Mouse (Mus musculus) forebrain, embryonic 12.5 days (tissue): ENCODE measurements around the gene Cachd1. TPM values are rescaled to one million over a fixed set of nuclear protein-coding genes. Genes with fewer than 3 reads are reported as not detected.

Experiments
- ATAC-seq: fragments of 200-750 bp; cut with Nextera tagmentation; 2 replicates; pipeline ENCODE4 v1.8.0; 2017; ENCODE audit warnings: moderate TSS enrichment; ENCODE audit not compliant: low FRiP score
- H3K27ac ChIP-seq: fragments of 300-500 bp; sonication (generic); 2 replicates; pipeline ENCODE4 v1.5.1; 2016; ENCODE audit warnings: mild to moderate bottlenecking
- H3K27me3 ChIP-seq: fragments of 300-500 bp; sonication (generic); 2 replicates; pipeline ENCODE4 v1.6.1; 2016; ENCODE audit warnings: mild to moderate bottlenecking
- H3K36me3 ChIP-seq: fragments of 300-500 bp; sonication (generic); replicated peaks from 2 replicates; pipeline ENCODE4 v1.6.1; 2016; ENCODE audit warnings: mild to moderate bottlenecking
- H3K4me1 ChIP-seq: fragments of 300-500 bp; sonication (generic); 2 replicates; pipeline ENCODE4 v1.6.1; 2016
- H3K4me2 ChIP-seq: fragments of 300-500 bp; sonication (generic); 2 replicates; pipeline ENCODE4 v1.6.1; 2016; ENCODE audit warnings: mild to moderate bottlenecking, moderate library complexity
- H3K4me3 ChIP-seq: fragments of 300-500 bp; sonication (generic); replicated peaks from 2 replicates; pipeline ENCODE4 v1.5.1; 2016; ENCODE audit warnings: mild to moderate bottlenecking
- H3K9ac ChIP-seq: fragments of 300-500 bp; sonication (generic); 2 replicates; pipeline ENCODE4 v1.6.1; 2016; ENCODE audit warnings: mild to moderate bottlenecking
- H3K9me3 ChIP-seq: fragments of 300-500 bp; sonication (generic); 2 replicates; pipeline ENCODE4 v1.6.1; 2016
- WGBS: fragments of 180-500 bp; shearing (Covaris S2); methylation state at CpG from one replicate; pipeline ENCODE4 v1.1.7; 2016; 5-methylcytosine and 5-hydroxymethylcytosine counted together
- polyA plus RNA-seq: library from polyadenylated mRNA; unstranded; fragments of >200 nt; fragmentation: Nextera tagmentation; extraction: Ambion mirVana; gene quantifications from 2 replicates; pipeline ENCODE4 v1.2.1, GENCODE M21; 2016

Gene Cachd1
- polyA plus RNA-seq, 1 experiment from 2014 or later = 39.6 TPM

- peak overlapping the region; percentile 82 for H3K4me2 ChIP-seq
- H3K4me3 ChIP-seq = peak overlapping the region; percentile 90
- H3K9me3 ChIP-seq = no peaks in the 10 kb centered on the region
- peaks cover 3% of the 10 kb centered on the region; the same call in 1 of the 2 replicates for H3K27me3 ChIP-seq
- H3K27ac ChIP-seq = peak overlapping the region; percentile 96
- 0 out of 2 replicates have a peak, but pooled peaks cover 2% of the 10 kb centered on the region for H3K36me3 ChIP-seq
- H3K4me1 ChIP-seq = peaks cover 32% of the 10 kb centered on the region
- peak overlapping the region; percentile 97 for H3K9ac ChIP-seq
- under 1% methylated on average over 52 of the region's 68 CpGs for WGBS
- peak; percentile 52 for ATAC-seq
Measured at GRCm38 (mm10) chr4:100776871-100777375, 448 bp downstream of the Cachd1 start.

GRCm38 (mm10) chr4:100777376-100778041 lies 1.0 kb downstream of the Cachd1 start:
- peak; percentile 55 for ATAC-seq

GRCm38 (mm10) chr4:100778082-100778481 lies 1.6 kb downstream of the Cachd1 start:
- H3K9ac ChIP-seq = peak overlapping the region; percentile 97
- 0 out of 2 replicates have a peak, but pooled peaks cover 2% of the 10 kb centered on the region for H3K36me3 ChIP-seq
- H3K4me2 ChIP-seq = peak overlapping the region; percentile 82
- peaks cover 38% of the 10 kb centered on the region for H3K4me1 ChIP-seq
- 1% methylated on average over 16 of the region's 16 CpGs for WGBS
- ATAC-seq = no peak
- H3K27me3 ChIP-seq = peaks cover 7% of the 10 kb centered on the region; the same call in 1 of the 2 replicates
- H3K9me3 ChIP-seq = no peaks in the 10 kb centered on the region
- H3K27ac ChIP-seq = peak overlapping the region; percentile 96
- H3K4me3 ChIP-seq = peak overlapping the region; percentile 90

More at GRCm38 (mm10) chr4:100777376-100778041, 1.0 kb downstream of the Cachd1 start:
- under 1% methylated on average over 42 of the region's 42 CpGs for WGBS
- Histone ChIP-seq H3K27ac (peak overlapping the region; percentile 96), H3K4me1 (peaks cover 36% of the 10 kb centered on the region), H3K36me3 (0 out of 2 replicates have a peak, but pooled peaks cover 2% of the 10 kb centered on the region), H3K4me3 (peak overlapping the region; percentile 90), H3K9ac (peak overlapping the region; percentile 97), H3K4me2 (peak overlapping the region; percentile 82), H3K9me3 (no peaks in the 10 kb centered on the region), H3K27me3 (peaks cover 6% of the 10 kb centered on the region; the same call in 1 of the 2 replicates)

- peaks cover 39% of the 10 kb centered on the region for H3K4me1 ChIP-seq
- WGBS = 8% methylated on average over 4 of the region's 4 CpGs
- ATAC-seq = no peak
- 0 out of 2 replicates have a peak, but pooled peaks cover 2% of the 10 kb centered on the region for H3K36me3 ChIP-seq
- peak overlapping the region; percentile 90 for H3K4me3 ChIP-seq
- no peaks in the 10 kb centered on the region for H3K9me3 ChIP-seq
- H3K27ac ChIP-seq = no peak overlapping the region
- peaks cover 7% of the 10 kb centered on the region; the same call in 1 of the 2 replicates for H3K27me3 ChIP-seq
- H3K4me2 ChIP-seq = peak overlapping the region; percentile 82
- H3K9ac ChIP-seq = peak overlapping the region; percentile 97
Measured at GRCm38 (mm10) chr4:100779023-100779422, 2.5 kb downstream of the Cachd1 start.

GRCm38 (mm10) chr4:100779695-100780094 lies 3.2 kb downstream of the Cachd1 start:
- Histone ChIP-seq H3K27me3 (peaks cover 7% of the 10 kb centered on the region; the same call in 1 of the 2 replicates), H3K9ac (peak overlapping the region; percentile 97), H3K4me2 (peak overlapping the region; percentile 82), H3K27ac (no peak overlapping the region), H3K36me3 (0 out of 2 replicates have a peak, but pooled peaks cover 2% of the 10 kb centered on the region), H3K9me3 (no peaks in the 10 kb centered on the region), H3K4me3 (peak overlapping the region; percentile 90), H3K4me1 (peaks cover 39% of the 10 kb centered on the region)
- no peak for ATAC-seq
- 10% methylated on average over 5 of the region's 5 CpGs for whole genome bisulfite sequencing

GRCm38 (mm10) chr4:100780911-100781310 lies 4.4 kb downstream of the Cachd1 start:
- peaks cover 7% of the 10 kb centered on the region; the same call in 1 of the 2 replicates for H3K27me3 ChIP-seq
- no peak overlapping the region for H3K9ac ChIP-seq
- 0 out of 2 replicates have a peak, but pooled peaks cover 2% of the 10 kb centered on the region for H3K36me3 ChIP-seq
- H3K27ac ChIP-seq = 0 out of 2 replicates have a peak overlapping the region, but pooled peaks have one; percentile 26
- H3K9me3 ChIP-seq = no peaks in the 10 kb centered on the region
- H3K4me3 ChIP-seq = peak overlapping the region; percentile 11; the same call in 1 of the 2 replicates
- peaks cover 38% of the 10 kb centered on the region for H3K4me1 ChIP-seq
- no peak for ATAC-seq
- WGBS = 55% methylated on average over 6 of the region's 6 CpGs
- peak overlapping the region; percentile 82 for H3K4me2 ChIP-seq

- H3K4me3 ChIP-seq = no peak overlapping the region
- no peak overlapping the region for H3K9ac ChIP-seq
- H3K4me1 ChIP-seq = peaks cover 46% of the 10 kb centered on the region
- H3K4me2 ChIP-seq = no peak overlapping the region
- no peak overlapping the region for H3K27ac ChIP-seq
- 0 out of 2 replicates have a peak, but pooled peaks cover 2% of the 10 kb centered on the region for H3K36me3 ChIP-seq
- peaks cover 7% of the 10 kb centered on the region; the same call in 1 of the 2 replicates for H3K27me3 ChIP-seq
- H3K9me3 ChIP-seq = no peaks in the 10 kb centered on the region
- no peak for ATAC-seq
- 64% methylated on average over 8 of the region's 8 CpGs for WGBS
Measured at GRCm38 (mm10) chr4:100782348-100782747, 5.9 kb downstream of the Cachd1 start.

- 78% methylated on average over 3 of the region's 3 CpGs for WGBS
- H3K4me2 ChIP-seq = no peak overlapping the region
Measured at GRCm38 (mm10) chr4:100782891-100783290, 6.4 kb downstream of the Cachd1 start.

GRCm38 (mm10) chr4:100787201-100787600 lies 10.7 kb downstream of the Cachd1 start:
- Histone ChIP-seq H3K4me2 (no peak overlapping the region), H3K36me3 (no peaks in the 10 kb centered on the region), H3K4me1 (peaks cover 24% of the 10 kb centered on the region), H3K4me3 (no peak overlapping the region), H3K9me3 (no peaks in the 10 kb centered on the region), H3K27ac (no peak overlapping the region), H3K9ac (no peak overlapping the region), H3K27me3 (peaks cover 3% of the 10 kb centered on the region; the same call in 1 of the 2 replicates)
- 0 out of 2 replicates have a peak, but pooled peaks have one; percentile 27 for ATAC-seq
- WGBS = 61% methylated on average over 3 of the region's 3 CpGs

More at GRCm38 (mm10) chr4:100782891-100783290, 6.4 kb downstream of the Cachd1 start:
- Histone ChIP-seq H3K9me3 (no peaks in the 10 kb centered on the region), H3K4me1 (peaks cover 49% of the 10 kb centered on the region), H3K27ac (no peak overlapping the region), H3K4me3 (no peak overlapping the region), H3K9ac (no peak overlapping the region), H3K36me3 (0 out of 2 replicates have a peak, but pooled peaks cover 2% of the 10 kb centered on the region), H3K27me3 (peaks cover 7% of the 10 kb centered on the region; the same call in 1 of the 2 replicates)
- ATAC-seq = no peak

- Histone ChIP-seq H3K9me3 (no peaks in the 10 kb centered on the region), H3K27me3 (no peaks in the 10 kb centered on the region), H3K27ac (no peak overlapping the region), H3K4me1 (peaks cover 45% of the 10 kb centered on the region), H3K9ac (no peak overlapping the region), H3K36me3 (no peaks in the 10 kb centered on the region), H3K4me3 (no peak overlapping the region), H3K4me2 (no peak overlapping the region)
- ATAC-seq = no peak
- 88% methylated on average over 5 of the region's 5 CpGs for WGBS
Measured at GRCm38 (mm10) chr4:100790176-100790575, 13.7 kb downstream of the Cachd1 start.

GRCm38 (mm10) chr4:100793147-100793546 lies 16.7 kb downstream of the Cachd1 start:
- H3K36me3 ChIP-seq = no peaks in the 10 kb centered on the region
- no peak for ATAC-seq
- H3K27ac ChIP-seq = no peak overlapping the region
- no peak overlapping the region for H3K9ac ChIP-seq
- H3K4me2 ChIP-seq = no peak overlapping the region
- H3K9me3 ChIP-seq = no peaks in the 10 kb centered on the region
- no peak overlapping the region for H3K4me3 ChIP-seq
- H3K27me3 ChIP-seq = peaks cover 9% of the 10 kb centered on the region
- H3K4me1 ChIP-seq = peaks cover 59% of the 10 kb centered on the region
- 3% methylated on average over 2 of the region's 2 CpGs for WGBS

- H3K27me3 ChIP-seq = peaks cover 12% of the 10 kb centered on the region
- no peaks in the 10 kb centered on the region for H3K36me3 ChIP-seq
- 16% methylated on average over 5 of the region's 5 CpGs for WGBS
- H3K9me3 ChIP-seq = no peaks in the 10 kb centered on the region
- H3K9ac ChIP-seq = no peak overlapping the region
- H3K4me2 ChIP-seq = no peak overlapping the region
- ATAC-seq = no peak
- no peak overlapping the region for H3K27ac ChIP-seq
- peaks cover 72% of the 10 kb centered on the region for H3K4me1 ChIP-seq
- no peak overlapping the region for H3K4me3 ChIP-seq
Measured at GRCm38 (mm10) chr4:100795523-100795922, 19.0 kb downstream of the Cachd1 start.
